Mouse (Mus musculus) gonadal fat pad, adult 2 months (tissue): ENCODE measurements around the gene Bex6. TPM values are rescaled to one million over a fixed set of nuclear protein-coding genes. Genes with fewer than 3 reads are reported as not detected.
"Not testable (repeated sequence)": the region's sequence is repeated elsewhere in the genome, so short reads cannot be mapped to it uniquely, and the experiment has no call there.

ENCODE experiments used
- DNase-seq: peaks from one replicate; pipeline ENCODE4 v3.0.0-alpha.2; 2012; ENCODE audit warnings: low read depth
- polyA plus RNA-seq: library from polyadenylated mRNA; depleted of rRNA; stranded (reverse); fragments of >200 nt; gene quantifications from 2 replicates; pipeline ENCODE4 v1.2.3, GENCODE M21; 2012; rRNA removed

Bex6 gene
- polyA plus RNA-seq, 1 experiment: not detected

DNA sequence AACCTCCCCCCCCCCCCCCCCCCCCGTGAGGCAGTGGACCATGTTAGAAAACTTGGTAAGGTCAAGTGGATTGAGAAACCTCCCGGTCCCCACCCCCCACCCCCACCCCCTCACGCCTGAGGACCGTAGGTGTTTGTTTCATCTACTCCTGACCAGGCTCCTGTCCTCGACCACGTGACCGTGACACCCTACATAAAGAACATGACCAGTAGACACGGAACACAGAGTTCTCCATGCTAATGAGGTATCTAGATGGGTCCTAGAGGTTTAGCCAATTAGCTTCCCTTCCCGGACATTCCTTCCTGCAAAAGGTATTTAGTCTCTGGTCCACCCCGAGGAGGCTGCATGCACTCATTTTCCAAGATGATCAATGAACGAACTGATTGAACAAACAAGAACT is 6.2 kb upstream of the Bex6 start:
- no peak for DNase-seq

DNA sequence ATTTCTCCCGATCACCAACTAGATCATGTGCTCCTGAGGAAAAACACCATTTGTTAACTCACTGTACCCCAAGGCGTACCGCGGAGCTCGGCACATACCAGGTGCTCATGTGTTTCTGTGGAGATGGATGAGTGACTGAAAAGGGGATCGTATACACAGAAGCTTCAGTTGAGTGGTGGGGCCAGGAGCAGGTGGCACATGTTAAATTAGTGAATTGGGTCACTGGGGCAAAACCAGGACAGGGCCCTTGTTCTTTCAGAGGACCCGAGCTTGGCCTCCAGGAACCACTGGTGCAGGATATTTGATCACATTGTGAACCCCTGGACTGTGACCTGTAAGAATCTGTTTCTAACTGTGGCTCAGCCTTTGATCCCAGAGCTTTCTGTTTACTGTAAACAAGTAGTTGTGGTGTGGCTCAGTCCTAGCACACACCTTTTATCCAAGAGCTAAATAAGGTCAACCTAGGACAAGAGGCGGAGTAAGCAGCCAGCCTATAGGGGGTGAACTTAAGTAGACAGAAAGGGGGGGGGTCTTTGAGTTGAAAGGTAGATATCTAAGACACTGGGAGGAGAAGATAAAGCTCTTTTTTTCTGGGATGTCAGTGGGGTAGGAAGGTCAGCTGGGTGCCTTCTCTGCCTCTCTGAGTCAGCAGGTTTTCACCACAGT is 5.2 kb upstream of the Bex6 start:
- DNase-seq: no peak

DNA sequence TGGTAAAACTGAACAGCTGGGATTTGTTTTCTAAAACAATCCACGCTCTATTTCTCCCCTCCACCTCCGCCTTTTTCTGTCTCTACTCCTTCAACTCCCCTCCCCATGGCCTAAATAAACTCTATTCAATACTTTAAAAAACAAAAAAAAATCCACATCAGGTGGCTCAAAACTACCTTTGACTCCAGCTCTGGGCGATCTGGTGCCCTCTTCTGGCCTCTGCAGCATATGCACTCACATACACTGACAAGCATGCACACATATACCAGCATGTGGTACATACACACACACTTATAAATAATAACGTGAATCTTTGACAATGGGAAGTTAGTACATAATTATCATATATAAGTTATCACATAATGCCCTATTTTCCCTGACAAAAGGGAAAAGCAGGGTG is 4.6 kb upstream of the Bex6 start:
- no peak for DNase-seq

DNA sequence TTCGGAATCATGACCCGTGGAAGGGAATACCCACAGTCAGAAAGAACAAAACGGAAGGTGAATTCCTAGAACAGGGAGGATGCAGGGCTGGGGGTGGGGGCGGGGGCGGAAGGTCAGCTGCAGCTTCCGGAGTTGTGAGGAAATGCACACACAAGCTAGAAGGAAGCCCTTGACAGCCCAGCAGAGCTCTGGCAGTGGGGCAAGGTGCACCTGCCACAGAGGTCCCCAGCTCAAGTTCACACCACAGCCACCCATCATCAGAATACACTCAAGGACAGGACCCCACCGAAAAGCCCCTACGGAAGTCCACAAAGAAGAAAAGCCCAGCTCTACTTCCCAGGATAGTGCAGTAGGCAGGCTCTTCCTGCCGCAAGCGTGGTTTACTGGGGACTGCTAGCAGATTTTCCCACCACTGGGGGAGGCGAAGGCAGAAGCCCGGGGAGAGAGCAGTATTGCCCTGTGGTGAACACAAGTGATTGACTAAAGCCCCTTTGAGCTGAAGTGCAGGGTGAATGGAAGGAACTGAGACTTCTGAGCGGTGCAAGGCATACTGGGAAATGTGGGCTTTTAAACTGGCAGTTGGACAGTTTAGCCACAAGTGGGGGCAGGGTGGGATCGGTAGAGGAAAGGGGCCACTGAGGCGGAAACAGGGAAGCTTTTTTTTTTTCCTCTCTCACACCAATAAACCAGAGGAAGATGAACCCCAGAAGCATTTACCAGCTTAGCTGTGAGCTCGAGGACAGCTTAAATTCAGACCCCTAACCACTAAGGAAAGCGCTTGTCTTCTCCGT is 2.5 kb upstream of the Bex6 start:
- DNase-seq: no peak

DNA sequence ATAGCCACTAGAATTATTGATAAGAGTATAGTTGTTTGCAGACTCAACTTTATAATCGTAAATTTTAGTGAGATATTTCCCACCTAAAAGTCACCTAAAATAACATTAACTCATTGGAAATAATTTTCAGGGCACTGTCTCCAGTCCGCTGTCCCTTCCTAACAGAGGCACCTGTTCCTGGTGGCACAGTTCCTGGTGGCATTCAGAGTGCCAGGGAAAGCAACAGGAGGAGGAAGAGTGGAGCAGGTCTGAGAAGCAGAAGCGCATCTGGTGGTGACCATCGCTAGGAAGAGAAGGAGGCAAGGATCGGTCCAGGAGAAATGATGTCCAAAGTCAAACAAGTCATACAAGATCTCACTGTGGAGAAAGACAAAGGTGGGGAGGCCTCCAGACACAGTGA is 6.4 kb downstream of the Bex6 start:
- no peak for DNase-seq

DNA sequence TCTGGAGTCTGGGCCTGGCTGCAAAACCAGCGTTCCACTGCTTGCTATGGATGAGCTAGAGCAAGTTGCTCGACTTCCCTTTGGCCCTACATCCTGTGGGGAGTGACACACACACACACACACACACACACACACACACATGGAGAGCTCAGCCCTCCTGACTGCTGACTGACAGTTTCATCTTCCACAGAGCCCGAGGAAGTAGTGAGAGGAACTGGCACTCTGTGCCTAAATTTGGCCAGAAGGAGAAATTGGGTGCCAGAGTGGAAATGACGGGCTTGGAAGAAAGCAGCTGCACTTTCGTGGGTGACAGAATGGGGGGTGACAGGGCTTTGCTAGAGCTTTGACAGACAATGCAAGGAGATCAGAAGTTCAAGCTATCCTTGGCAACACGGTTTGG is 9.5 kb downstream of the Bex6 start:
- DNase-seq: no peak

DNA sequence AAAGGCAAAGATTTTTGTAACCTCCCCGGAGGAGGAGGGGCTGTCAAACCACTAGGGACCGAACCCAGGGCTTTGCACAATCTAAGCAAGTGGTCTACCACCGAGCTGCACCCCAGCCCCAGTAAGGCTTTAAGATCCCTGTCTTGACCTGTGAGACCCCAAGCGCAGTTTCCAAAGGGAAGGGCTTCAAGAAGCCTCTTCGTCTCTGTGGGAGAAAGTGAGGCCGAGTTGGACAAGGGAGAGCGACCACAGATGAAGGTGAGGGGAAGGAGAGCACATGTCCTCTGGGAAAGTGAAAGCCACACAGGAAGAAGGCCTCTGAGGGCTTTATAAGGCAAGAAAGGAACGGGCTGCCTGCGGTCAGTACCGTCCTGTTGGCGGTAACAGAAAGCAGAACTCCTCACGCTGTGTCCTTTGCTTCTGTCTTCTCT is 10.4 kb downstream of the Bex6 start:
- DNase-seq: no peak

DNA sequence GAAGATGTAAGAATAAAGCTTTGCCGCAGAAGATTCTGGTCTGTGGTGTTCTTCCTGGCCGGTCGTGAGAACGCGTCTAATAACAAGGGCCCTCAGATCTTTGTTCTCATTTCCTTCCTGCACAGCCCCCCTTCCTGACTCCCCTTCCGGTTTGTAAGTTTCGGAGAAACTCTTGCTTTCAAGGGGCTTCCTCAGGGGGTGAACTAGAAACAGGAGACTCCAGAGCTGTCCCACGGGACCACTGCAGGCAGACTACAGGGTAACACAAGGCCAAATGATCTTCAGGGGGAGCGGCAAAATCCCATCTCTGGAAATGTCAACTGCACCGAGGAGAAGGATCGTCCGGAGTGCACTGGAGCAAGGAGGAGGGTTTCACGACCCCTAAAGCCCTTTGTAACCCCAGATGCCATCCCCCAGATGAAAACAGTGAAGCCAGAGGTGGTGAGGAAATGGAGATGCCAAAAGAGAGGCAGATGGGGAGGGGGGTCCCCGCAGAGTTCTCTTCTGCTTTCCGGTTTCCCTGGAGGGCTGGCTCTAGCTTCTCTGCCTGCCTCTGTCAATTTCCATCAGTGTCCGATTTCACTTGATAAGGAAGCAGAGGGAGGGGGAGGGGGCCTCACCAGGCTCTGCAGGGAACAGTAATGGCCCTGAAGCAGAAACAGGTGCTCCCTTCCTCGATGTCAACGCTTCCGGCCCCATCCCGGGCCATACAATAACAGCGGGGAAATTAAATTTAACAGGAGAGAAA is 20.8 kb downstream of the Bex6 start:
- no peak for DNase-seq

DNA sequence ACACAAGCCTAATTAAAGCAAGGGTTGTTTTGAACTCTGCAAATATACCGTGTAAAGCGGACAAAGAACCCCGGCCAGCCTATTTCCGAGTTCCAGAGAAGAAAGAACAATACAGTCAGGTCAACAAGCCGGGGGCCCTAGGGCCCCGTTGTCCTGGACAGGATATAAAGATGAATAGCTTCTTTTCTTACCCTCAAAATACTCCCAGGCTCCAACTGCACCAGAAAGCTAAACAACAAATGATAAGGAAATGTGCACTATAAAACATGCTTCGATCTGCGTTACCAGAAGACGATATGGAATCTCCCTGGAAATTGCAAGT is 21.3 kb downstream of the Bex6 start:
- no peak for DNase-seq

DNA sequence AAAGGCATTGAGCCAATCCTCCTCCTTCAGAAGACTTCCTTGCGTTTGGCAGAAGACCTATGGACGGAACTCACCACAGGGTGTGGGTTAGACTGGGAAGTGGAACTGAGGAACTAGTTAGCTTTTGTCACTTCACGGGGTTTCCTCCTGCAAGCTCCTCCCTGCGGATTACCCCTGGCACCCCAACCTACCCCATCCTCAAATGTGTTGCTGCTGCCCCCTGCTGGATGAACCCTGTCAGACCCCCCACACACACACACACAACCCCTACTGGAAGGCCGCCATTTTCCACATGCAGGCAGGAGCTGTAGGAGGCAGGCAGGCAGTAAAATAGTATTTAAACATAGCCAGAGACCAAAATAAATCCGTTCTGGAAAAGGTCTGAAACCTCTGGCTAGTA is 23.1 kb downstream of the Bex6 start:
- no peak for DNase-seq

DNA sequence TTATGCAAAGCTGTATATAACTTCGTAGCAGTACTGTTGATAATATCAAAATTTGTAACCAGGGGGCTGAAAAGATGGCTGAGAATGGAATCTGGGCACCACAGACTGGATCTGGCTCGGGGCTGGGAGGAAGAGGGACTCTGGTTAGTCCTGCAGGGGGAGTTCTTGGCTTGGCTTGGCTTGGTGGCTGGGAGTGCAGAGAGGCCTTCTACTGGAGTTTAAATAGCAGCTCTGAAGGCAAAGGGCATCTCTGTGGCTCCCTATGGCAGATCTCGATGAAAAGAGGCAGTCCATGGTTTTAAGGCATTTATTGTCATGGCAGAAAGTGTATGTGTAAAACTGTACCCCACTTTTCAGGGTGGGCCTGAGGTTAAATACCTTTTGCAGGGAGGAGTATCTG is 25.3 kb downstream of the Bex6 start:
- DNase-seq: no peak

DNA sequence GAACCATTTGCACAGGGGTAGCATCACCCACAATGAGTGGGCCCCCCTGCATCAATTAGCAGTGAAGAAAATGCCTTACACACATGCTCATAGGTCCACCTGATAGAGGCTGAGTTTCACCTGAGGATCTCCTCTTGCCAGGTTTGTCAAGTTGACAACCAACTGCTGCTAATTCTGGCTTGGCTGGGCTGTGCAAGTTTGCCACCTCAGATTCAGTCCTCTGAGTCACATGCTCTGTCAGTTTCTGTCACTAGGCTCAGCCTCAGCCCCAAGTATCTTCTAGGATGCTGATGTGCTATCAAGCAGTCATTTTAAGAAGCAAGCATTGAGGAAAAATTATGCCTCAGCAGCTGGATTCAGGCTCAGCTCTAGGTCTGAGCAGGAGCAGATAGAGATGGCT is 34.5 kb downstream of the Bex6 start:
- no peak for DNase-seq

DNA sequence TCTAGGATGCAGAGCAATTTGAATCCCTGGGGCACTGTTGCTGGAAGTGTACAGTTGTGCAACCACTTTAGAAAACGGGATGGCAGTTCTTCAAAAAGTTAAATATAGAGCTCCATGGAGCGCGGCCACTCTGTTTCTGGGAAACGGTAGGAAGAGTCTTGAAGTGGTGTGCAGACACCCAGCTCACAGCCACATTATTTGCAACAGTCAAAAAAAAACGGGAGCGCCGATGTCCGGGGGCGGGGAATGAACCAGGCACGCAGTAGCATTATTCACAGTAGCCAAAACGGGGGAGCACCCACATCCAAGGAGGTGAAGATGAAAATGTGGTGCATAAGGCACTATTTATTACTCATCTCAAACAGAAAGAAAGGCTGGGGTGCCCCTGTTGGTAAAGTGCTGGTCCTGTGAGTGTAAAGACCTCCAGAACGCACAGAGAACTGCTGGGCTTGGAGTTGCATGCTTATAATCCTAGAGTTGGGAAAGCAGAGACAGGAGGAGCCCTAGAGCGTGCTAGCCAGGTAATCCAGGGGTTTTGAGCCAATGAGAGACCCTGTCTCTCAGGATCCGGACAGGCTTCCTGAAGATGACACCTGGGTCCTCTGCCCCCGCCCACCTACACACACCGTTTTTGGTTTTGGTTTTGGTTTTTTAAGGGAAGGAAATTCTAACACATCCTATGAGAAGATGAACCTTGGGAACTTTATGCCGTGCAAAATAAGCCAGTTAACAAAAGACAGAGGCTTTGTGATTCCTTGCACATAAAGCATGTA is 35.4 kb downstream of the Bex6 start:
- DNase-seq: no peak

DNA sequence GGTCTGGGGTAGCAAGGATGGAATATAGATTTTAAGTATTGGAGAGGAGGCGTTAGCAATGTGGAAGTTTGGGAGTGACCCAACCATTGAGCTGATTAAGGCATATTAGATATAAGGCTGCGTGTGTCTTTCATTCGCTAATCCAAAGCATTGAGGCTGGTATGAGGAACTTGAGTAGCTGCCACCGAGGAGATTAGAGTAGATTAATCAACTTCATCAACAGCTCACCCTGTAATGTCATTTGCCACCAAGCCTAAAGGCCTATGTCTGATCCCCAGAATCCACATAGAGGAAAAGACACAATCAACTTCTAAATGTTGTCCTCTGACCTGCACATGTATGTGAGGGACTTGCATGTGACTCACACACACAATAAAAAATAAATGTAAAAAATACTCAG is 42.2 kb downstream of the Bex6 start:
- DNase-seq: no peak

DNA sequence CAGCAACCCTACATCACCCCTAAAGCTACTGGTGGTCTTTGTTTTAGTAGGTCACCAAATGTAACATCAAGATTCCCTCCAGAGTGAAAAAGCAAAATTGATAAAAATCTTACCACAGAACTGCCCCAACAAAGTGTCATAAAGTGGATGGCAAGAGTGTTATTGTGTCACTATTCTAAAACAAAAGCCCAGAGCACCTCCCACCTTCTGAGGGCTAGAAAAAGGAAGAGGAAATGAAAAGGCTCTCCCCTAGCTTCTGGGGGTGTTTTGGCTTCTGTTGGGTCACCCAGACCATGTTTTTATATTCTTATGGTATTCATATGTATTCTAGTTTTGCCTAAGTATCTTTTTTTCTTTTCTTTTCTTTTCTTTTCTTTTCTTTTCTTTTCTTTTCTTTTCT is 42.8 kb downstream of the Bex6 start:
- no peak for DNase-seq

DNA sequence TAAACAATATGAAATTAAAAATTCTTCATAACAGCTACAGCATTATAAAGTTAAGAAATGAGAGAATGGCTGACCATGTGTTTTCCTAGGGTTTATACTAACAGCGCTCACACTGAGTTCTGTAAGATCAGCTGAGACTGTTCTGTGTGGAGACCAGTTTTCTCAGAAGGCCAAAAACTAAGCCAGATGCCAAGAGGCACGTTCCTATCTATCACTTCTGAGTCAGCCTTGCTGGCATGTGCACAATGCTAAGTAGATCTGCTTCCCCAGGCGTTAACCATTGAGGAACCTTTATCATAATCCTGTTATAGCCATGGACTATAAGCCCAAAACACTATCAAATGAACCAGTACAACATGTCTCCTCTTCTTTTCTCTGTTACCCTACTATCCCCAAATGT is 52.4 kb downstream of the Bex6 start:
- not testable (repeated sequence) for DNase-seq

Other genes starting within 250 kb of the Bex6 start
- 3.3 and 4.1 TPM in 2 replicates for gene Pigz, start 246.0 kb upstream of the Bex6 start, polyA plus RNA-seq
- gene 0610012G03Rik, start 231.3 kb upstream of the Bex6 start, polyA plus RNA-seq: 48.7 and 49.8 TPM in 2 replicates
- gene Ncbp2, start 231.3 kb upstream of the Bex6 start, polyA plus RNA-seq: 14.5 and 36.0 TPM in 2 replicates
- gene Senp5, start 176.5 kb upstream of the Bex6 start, polyA plus RNA-seq: 8.4 and 8.6 TPM in 2 replicates
- gene Pak2, start 100.5 kb upstream of the Bex6 start, polyA plus RNA-seq: 18.0 and 26.2 TPM in 2 replicates
- gene Pigx, start 80.1 kb upstream of the Bex6 start, polyA plus RNA-seq: 32.4 and 36.9 TPM in 2 replicates
- gene Cep19, start 80.0 kb upstream of the Bex6 start, polyA plus RNA-seq: 7.9 and 8.5 TPM in 2 replicates
- 20.7 and 28.9 TPM in 2 replicates for gene Nrros, start 14.2 kb upstream of the Bex6 start, polyA plus RNA-seq
- gene Fbxo45, start 67.3 kb downstream of the Bex6 start, polyA plus RNA-seq: 6.8 and 8.6 TPM in 2 replicates
- 9.1 and 9.5 TPM in 2 replicates for gene Wdr53, start 67.4 kb downstream of the Bex6 start, polyA plus RNA-seq
- not detected in 2 replicates for gene Smco1, start 91.6 kb downstream of the Bex6 start, polyA plus RNA-seq
- gene Rnf168, start 97.6 kb downstream of the Bex6 start, polyA plus RNA-seq: 7.6 and 12.0 TPM in 2 replicates
- gene Ubxn7, start 152.4 kb downstream of the Bex6 start, polyA plus RNA-seq: 10.9 and 22.6 TPM in 2 replicates
- gene Tm4sf19, start 220.7 kb downstream of the Bex6 start, polyA plus RNA-seq: 0.27 and 0.60 TPM in 2 replicates
- gene Tctex1d2, start 239.9 kb downstream of the Bex6 start, polyA plus RNA-seq: 9.8 and 10.8 TPM in 2 replicates